Mouse (Mus musculus): Measurements from ENCODE around the gene Acss2.
"Not testable (repeated sequence)": the region's sequence is repeated elsewhere in the genome, so short reads cannot be mapped to it uniquely, and the experiment has no call there.

Acss2 gene

GRCm38 (mm10) chr2:155537761-155538462 is 20.2 kb downstream of the Acss2 start:
- no peak for DNase-seq (ENCODE audit: low read depth, low spot score)

GRCm38 (mm10) chr2:155538463-155539057 is 20.8 kb downstream of the Acss2 start:
- not testable (repeated sequence) for DNase-seq (ENCODE audit: low read depth, low spot score)

GRCm38 (mm10) chr2:155539696-155540095 is 21.9 kb downstream of the Acss2 start:
- no peak for DNase-seq (ENCODE audit: low read depth, low spot score)

- DNase-seq (ENCODE audit: low read depth, low spot score), result peak; percentile 70
These were observed 23.2 kb downstream of the Acss2 start for GRCm38 (mm10) chr2:155540822-155541458.

- DNase-seq (ENCODE audit: low read depth, low spot score), result no peak
These were observed 29.2 kb downstream of the Acss2 start for GRCm38 (mm10) chr2:155546955-155547354.

- no peak for DNase-seq (ENCODE audit: low read depth, low spot score)
These were observed 34.6 kb downstream of the Acss2 start for GRCm38 (mm10) chr2:155552336-155552735.

- no peak for DNase-seq (ENCODE audit: low read depth, low spot score)
These were observed 35.2 kb downstream of the Acss2 start for GRCm38 (mm10) chr2:155552949-155553354.

- DNase-seq (ENCODE audit: low read depth, low spot score), result no peak
These were observed 36.8 kb downstream of the Acss2 start for GRCm38 (mm10) chr2:155554426-155554985.

GRCm38 (mm10) chr2:155562209-155562608 is 44.5 kb downstream of the Acss2 start:
- DNase-seq (ENCODE audit: low read depth, low spot score), result no peak

- no peak for DNase-seq (ENCODE audit: low read depth, low spot score)
These were observed 45.2 kb downstream of the Acss2 start for GRCm38 (mm10) chr2:155562934-155563333.

- DNase-seq (ENCODE audit: low read depth, low spot score), result no peak
These were observed 50.0 kb downstream of the Acss2 start for GRCm38 (mm10) chr2:155567751-155568150.

GRCm38 (mm10) chr2:155569223-155569807 is 51.6 kb downstream of the Acss2 start:
- DNase-seq (ENCODE audit: low read depth, low spot score), result no peak

GRCm38 (mm10) chr2:155573001-155573400 is 55.3 kb downstream of the Acss2 start:
- no peak for DNase-seq (ENCODE audit: low read depth, low spot score)

GRCm38 (mm10) chr2:155573996-155574395 is 56.2 kb downstream of the Acss2 start:
- DNase-seq (ENCODE audit: low read depth, low spot score), result no peak

- DNase-seq (ENCODE audit: low read depth, low spot score), result peak; percentile 59
These were observed 57.0 kb downstream of the Acss2 start for GRCm38 (mm10) chr2:155574700-155575099.

GRCm38 (mm10) chr2:155576656-155577055 is 58.9 kb downstream of the Acss2 start:
- no peak for DNase-seq (ENCODE audit: low read depth, low spot score)

GRCm38 (mm10) chr2:155580331-155580730 is 62.6 kb downstream of the Acss2 start:
- no peak for DNase-seq (ENCODE audit: low read depth, low spot score)

- DNase-seq (ENCODE audit: low read depth, low spot score), result no peak
These were observed 64.7 kb downstream of the Acss2 start for GRCm38 (mm10) chr2:155582384-155582995.

- DNase-seq (ENCODE audit: low read depth, low spot score), result no peak
These were observed 65.2 kb downstream of the Acss2 start for GRCm38 (mm10) chr2:155582996-155583395.

- DNase-seq (ENCODE audit: low read depth, low spot score), result peak; percentile 35
These were observed 66.3 kb downstream of the Acss2 start for GRCm38 (mm10) chr2:155583927-155584530.

GRCm38 (mm10) chr2:155585082-155585481 is 67.3 kb downstream of the Acss2 start:
- DNase-seq (ENCODE audit: low read depth, low spot score), result no peak
